23 mouse cellular contexts compared by ENCODE assay signal in the genomic region with DNA sequence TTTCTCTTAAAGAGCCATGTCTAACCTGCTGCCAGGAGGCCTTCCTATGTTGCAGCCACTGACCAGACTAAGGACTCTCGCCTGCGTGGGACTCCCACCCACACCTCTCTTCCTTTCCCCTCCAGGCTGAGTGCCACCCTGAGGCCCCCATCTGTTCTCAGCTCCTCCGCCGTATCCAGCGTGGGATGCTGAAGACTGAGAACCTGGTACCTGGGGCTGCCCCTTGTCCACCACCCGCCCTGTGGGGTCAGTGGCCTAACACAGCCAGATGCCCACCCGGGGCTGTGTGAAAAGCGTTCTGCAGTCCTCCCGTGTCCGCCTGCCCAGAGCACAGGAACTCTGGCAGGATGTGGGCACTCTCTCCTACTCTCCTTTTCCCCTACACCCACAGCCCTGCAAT. TPM values are rescaled to one million over a fixed set of nuclear protein-coding genes. Genes with fewer than 3 reads are reported as not detected.
DNase-seq lines count a peak whose midpoint lies in the region; ATAC-seq and TF ChIP-seq lines count a peak whose summit lies in the region.
"Had no signal": no experiment of that assay in that cellular context is flagged by ENCODE, and none has a peak within 500 bp of the region (broad histone marks: within the 10 kb centered on the region; RNA-seq: fewer than 3 reads in every experiment).

No protein-coding gene starts in this region.

- peak overlapping the region; percentile 44; the same call in 1 of the 2 replicates for H3K27ac ChIP-seq in heart, embryonic 13.5 days (replicated peaks)
- H3K27ac ChIP-seq in liver, embryonic 13.5 days, result no peak overlapping the region
- H3K27ac ChIP-seq: embryonic facial prominence, embryonic 12.5 days; forebrain, embryonic 12.5 days; hindbrain, embryonic 13.5 days; hindbrain, postnatal 0 days had no signal

- H3K36me3 ChIP-seq in heart, embryonic 13.5 days, result peaks cover 16% of the 10 kb centered on the region
- H3K36me3 ChIP-seq in liver, embryonic 13.5 days, result peaks cover 5% of the 10 kb centered on the region; the same call in 1 of the 2 replicates
- H3K36me3 ChIP-seq in E14TG2a.4 (ENCODE audit: insufficient read depth, low read length), result peaks cover 22% of the 10 kb centered on the region

- H3K4me2 ChIP-seq in heart, embryonic 13.5 days, result peak overlapping the region; percentile 25
- H3K4me2 ChIP-seq in liver, embryonic 13.5 days, result no peak overlapping the region
- H3K4me2 ChIP-seq: embryonic facial prominence, embryonic 12.5 days; forebrain, embryonic 12.5 days; hindbrain, embryonic 13.5 days had no signal

- peak; percentile 20; the same call in 1 of the 2 replicates for ATAC-seq in frontal cortex, adult (ENCODE audit: low TSS enrichment)
- ATAC-seq in heart, embryonic 13.5 days (ENCODE audit: extremely low read depth, insufficient number of reproducible peaks, low FRiP score, low TSS enrichment), result no peak
- ATAC-seq in liver, embryonic 13.5 days (ENCODE audit: low read depth), result 0 out of 2 replicates have a peak, but pooled peaks have one; percentile 29
- ATAC-seq: activated CD4-positive, CD25-positive, alpha-beta regulatory T cell, adult 4 months; hindbrain, postnatal 0 days; Patski had no signal

- WGBS in heart, embryonic 13.5 days, result 61% methylated on average over 10 of the region's 10 CpGs
- 69% methylated on average over 10 of the region's 10 CpGs for WGBS in liver, embryonic 13.5 days (ENCODE audit: insufficient replicate concordance)

- no peaks in the 10 kb centered on the region for H3K9me3 ChIP-seq in heart, embryonic 13.5 days
- no peaks in the 10 kb centered on the region for H3K9me3 ChIP-seq in liver, embryonic 13.5 days (replicated peaks)
- H3K9me3 ChIP-seq in E14TG2a.4 (ENCODE audit: low read length), result no peaks in the 10 kb centered on the region
- H3K9me3 ChIP-seq: embryonic facial prominence, embryonic 12.5 days; forebrain, embryonic 12.5 days; hindbrain, embryonic 13.5 days had no signal

- TF ChIP-seq CTCF in E14TG2a.4 (conservative IDR thresholded peaks at IDR 0.05; ENCODE audit: low read length), result no peak

- peaks cover 20% of the 10 kb centered on the region for H3K4me1 ChIP-seq in heart, embryonic 13.5 days
- H3K4me1 ChIP-seq in liver, embryonic 13.5 days (replicated peaks), result 0 out of 2 replicates have a peak, but pooled peaks cover 15% of the 10 kb centered on the region
- H3K4me1 ChIP-seq in E14TG2a.4 (replicated peaks; ENCODE audit: low read depth, low read length), result peaks cover 11% of the 10 kb centered on the region
- H3K4me1 ChIP-seq: embryonic facial prominence, embryonic 12.5 days; hindbrain, embryonic 13.5 days had no signal

- H3K27me3 ChIP-seq in heart, embryonic 13.5 days (replicated peaks), result no peaks in the 10 kb centered on the region
- H3K27me3 ChIP-seq in liver, embryonic 13.5 days, result no peaks in the 10 kb centered on the region
- H3K27me3 ChIP-seq in E14TG2a.4 (ENCODE audit: insufficient read depth, low read length), result no peaks in the 10 kb centered on the region
- H3K27me3 ChIP-seq: embryonic facial prominence, embryonic 12.5 days; forebrain, embryonic 12.5 days; hindbrain, embryonic 13.5 days; Patski had no signal

- H3K4me3 ChIP-seq in heart, embryonic 13.5 days, result no peak overlapping the region
- no peak overlapping the region for H3K4me3 ChIP-seq in liver, embryonic 13.5 days (replicated peaks)
- H3K4me3 ChIP-seq in E14TG2a.4 (replicated peaks; ENCODE audit: low read length), result 0 out of 2 replicates have a peak overlapping the region, but pooled peaks have one; percentile 13
- H3K4me3 ChIP-seq: embryonic facial prominence, embryonic 12.5 days; forebrain, embryonic 12.5 days; hindbrain, embryonic 13.5 days had no signal

- peak overlapping the region; percentile 29; the same call in 1 of the 2 replicates for H3K9ac ChIP-seq in heart, embryonic 13.5 days
- H3K9ac ChIP-seq in liver, embryonic 13.5 days, result no peak overlapping the region
- H3K9ac ChIP-seq: embryonic facial prominence, embryonic 12.5 days; forebrain, embryonic 12.5 days; forebrain, postnatal 0 days; hindbrain, embryonic 13.5 days had no signal

- no peak for DNase-seq in frontal cortex, postnatal 25 days (ENCODE audit: low spot score in 2 of 2)
- DNase-seq in heart, adult 9 months (ENCODE audit: low spot score in 2 of 2), result no peak
- no peak for DNase-seq in liver, embryonic 13.5 days
- no peak for DNase-seq in liver
- DNase-seq: adrenal gland, postnatal 14 days; cerebellum, adult 11-12 months; cerebellum, adult 9-10 months; cerebellum, postnatal 25 days; forebrain, postnatal 0 days; gastrocnemius, postnatal 36 days; heart, adult 18-20 months; heart, postnatal 36 days; kidney, adult 11 months had no signal

RNA-seq across cellular contexts. Expression of gene Mylk3, which starts 19.8 kb away (rescaled TPM):
- 197 and 216 TPM in 2 replicates for polyA plus RNA-seq in heart, embryonic 13.5 days (2015; fragmentation: Nextera tagmentation; extraction: Ambion mirVana)
- 44.7 and 45.8 TPM in 2 replicates for polyA plus RNA-seq in liver, embryonic 13.5 days (2015; fragmentation: Nextera tagmentation; extraction: Ambion mirVana)
- polyA plus RNA-seq: activated CD4-positive, CD25-positive, alpha-beta regulatory T cell, adult 4 months; C2C12; Patski had no signal

RNA-seq across cellular contexts. Expression of gene 4921524J17Rik, which starts 26.7 kb away (rescaled TPM):
- polyA plus RNA-seq in heart, embryonic 13.5 days (2015; fragmentation: Nextera tagmentation; extraction: Ambion mirVana), result 52.9 and 62.3 TPM in 2 replicates
- polyA plus RNA-seq in liver, embryonic 13.5 days (2015; fragmentation: Nextera tagmentation; extraction: Ambion mirVana), result 21.4 and 26.1 TPM in 2 replicates
